Mouse (Mus musculus) small intestine, adult 2 months (tissue): ENCODE measurements at regions not wholly inside any gene's neighbourhood (a gene's known extent, or its start where the extent isn't known, plus 50 kb on each side); places are given as distances from the start of the nearest gene placed in this dataset.

ENCODE experiments used
- CTCF ChIP-seq: fragments of 200-500 bp; IDR thresholded peaks from 2 replicates; pipeline ENCODE4 v1.5.1; 2012; ENCODE audit warnings: low read depth, mild to moderate bottlenecking, control low read depth, inconsistent platforms, low read length, moderate library complexity, mixed read lengths; ENCODE audit not compliant: insufficient replicate concordance, insufficient read length; ENCODE audit errors: extremely low read depth
- POLR2A ChIP-seq: fragments of 200-500 bp; IDR thresholded peaks from 2 replicates; pipeline ENCODE4 v1.6.1; 2012; ENCODE audit warnings: low read depth, mild to moderate bottlenecking, control low read depth, inconsistent platforms, low read length, moderate library complexity

GRCm38 (mm10) chr3:40085116-40085515 lies 446.0 kb upstream of the Intu start:
- TF ChIP-seq CTCF: no peak
- TF ChIP-seq POLR2A: no peak
